Mouse (Mus musculus) lung, postnatal 36 days (tissue): Measurements from ENCODE around the gene Hlx.

ENCODE experiments used
- DNase-seq: peaks from one replicate; pipeline ENCODE4 v3.0.0; 2022; ENCODE audit warnings: mixed read lengths

Gene Hlx

GRCm38 (mm10) chr1:184731644-184732545 is 524 bp downstream of the Hlx start:
- DNase-seq: peak; percentile 56

GRCm38 (mm10) chr1:184731091-184731640 is 1.3 kb downstream of the Hlx start:
- no peak for DNase-seq

GRCm38 (mm10) chr1:184730453-184731013 is 1.9 kb downstream of the Hlx start:
- no peak for DNase-seq

GRCm38 (mm10) chr1:184729357-184730140 is 2.9 kb downstream of the Hlx start:
- DNase-seq: peak; percentile 65

GRCm38 (mm10) chr1:184728561-184729115 is 3.8 kb downstream of the Hlx start:
- DNase-seq: peak; percentile 52

GRCm38 (mm10) chr1:184727401-184728265 is 4.8 kb downstream of the Hlx start:
- DNase-seq: peak; percentile 29

GRCm38 (mm10) chr1:184726576-184727300 is 5.7 kb downstream of the Hlx start:
- no peak for DNase-seq

GRCm38 (mm10) chr1:184725318-184725790 is 7.1 kb downstream of the Hlx start:
- no peak for DNase-seq

GRCm38 (mm10) chr1:184724551-184725317 is 7.7 kb downstream of the Hlx start:
- DNase-seq: no peak

GRCm38 (mm10) chr1:184723899-184724298 is 8.5 kb downstream of the Hlx start:
- no peak for DNase-seq

- no peak for DNase-seq
Measured at GRCm38 (mm10) chr1:184721121-184721520, 11.3 kb downstream of the Hlx start.

GRCm38 (mm10) chr1:184720162-184721025 is 12.0 kb downstream of the Hlx start:
- no peak for DNase-seq

GRCm38 (mm10) chr1:184718261-184719120 is 13.9 kb downstream of the Hlx start:
- no peak for DNase-seq

- no peak for DNase-seq
Measured at GRCm38 (mm10) chr1:184717691-184718200, 14.7 kb downstream of the Hlx start.

GRCm38 (mm10) chr1:184717016-184717568 is 15.3 kb downstream of the Hlx start:
- DNase-seq: no peak

- DNase-seq: no peak
Measured at GRCm38 (mm10) chr1:184716117-184716516, 16.3 kb downstream of the Hlx start.

GRCm38 (mm10) chr1:184715693-184716092 is 16.7 kb downstream of the Hlx start:
- no peak for DNase-seq

- DNase-seq: no peak
Measured at GRCm38 (mm10) chr1:184714515-184714914, 17.9 kb downstream of the Hlx start.
